Mouse (Mus musculus): ENCODE measurements at regions not wholly inside any gene's neighbourhood (a gene's known extent, or its start where the extent isn't known, plus 50 kb on each side); places are given as distances from the start of the nearest gene placed in this dataset.
A peak's percentile ranks its signal among the peaks of the same experiment; 100 is the strongest.

GRCm38 (mm10) chr13:63980012-63980691 is 108.9 kb downstream of the Hsd17b3 start:
- no peak overlapping the region for H3K9ac ChIP-seq (replicated peaks)
- 2% methylated on average over 7 of the region's 7 CpGs for WGBS
- peak; percentile 30; the same call in 1 of the 2 replicates for ATAC-seq (replicated peaks)
- H3K4me1 ChIP-seq, result peaks cover 13% of the 10 kb centered on the region
- peaks cover 89% of the 10 kb centered on the region for H3K27me3 ChIP-seq
- no peak overlapping the region for H3K4me3 ChIP-seq
- H3K36me3 ChIP-seq, result no peaks in the 10 kb centered on the region
- H3K4me2 ChIP-seq (replicated peaks), result no peak overlapping the region
- no peak overlapping the region for H3K27ac ChIP-seq (replicated peaks)
- no peaks in the 10 kb centered on the region for H3K9me3 ChIP-seq

GRCm38 (mm10) chr13:63979581-63979980 is 109.4 kb downstream of the Hsd17b3 start:
- peaks cover 7% of the 10 kb centered on the region for H3K4me1 ChIP-seq
- H3K27me3 ChIP-seq, result peaks cover 83% of the 10 kb centered on the region
- 4% methylated on average over 1 of the region's 1 CpGs for WGBS
- no peak for ATAC-seq (replicated peaks)
- H3K36me3 ChIP-seq, result no peaks in the 10 kb centered on the region
- no peak overlapping the region for H3K9ac ChIP-seq (replicated peaks)
- H3K9me3 ChIP-seq, result no peaks in the 10 kb centered on the region
- H3K27ac ChIP-seq (replicated peaks), result no peak overlapping the region
- no peak overlapping the region for H3K4me2 ChIP-seq (replicated peaks)
- no peak overlapping the region for H3K4me3 ChIP-seq

GRCm38 (mm10) chr13:63969907-63970306 is 119.1 kb downstream of the Hsd17b3 start:
- H3K36me3 ChIP-seq, result no peaks in the 10 kb centered on the region
- H3K4me3 ChIP-seq, result no peak overlapping the region
- no peaks in the 10 kb centered on the region; the same call in 1 of the 2 replicates for H3K27me3 ChIP-seq
- H3K9me3 ChIP-seq, result no peaks in the 10 kb centered on the region
- no peak for ATAC-seq (replicated peaks)
- no peak overlapping the region for H3K27ac ChIP-seq (replicated peaks)
- H3K4me1 ChIP-seq, result no peaks in the 10 kb centered on the region
- 50% methylated on average over 2 of the region's 2 CpGs for WGBS
- no peak overlapping the region for H3K4me2 ChIP-seq (replicated peaks)
- no peak overlapping the region for H3K9ac ChIP-seq (replicated peaks)

DNA sequence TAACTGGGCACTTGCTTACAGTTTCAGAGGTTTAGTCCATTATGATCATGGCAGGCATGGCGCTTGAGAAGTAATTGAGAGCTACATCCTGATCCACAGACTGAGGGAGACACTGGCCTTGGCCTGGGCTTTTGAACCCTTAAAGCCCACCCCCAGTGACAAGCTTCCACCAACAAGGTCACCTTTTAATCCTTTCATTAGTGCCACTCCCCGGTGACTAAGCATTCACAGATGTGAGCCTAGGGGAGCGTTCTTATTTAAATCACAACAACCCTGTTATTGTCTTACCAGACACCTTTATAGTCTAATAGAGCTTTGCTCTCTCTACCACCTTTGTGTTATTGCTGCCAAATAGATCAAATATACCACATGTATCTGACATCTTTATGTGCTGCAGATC is 120.4 kb downstream of the Hsd17b3 start:
- Histone ChIP-seq H3K4me2 (replicated peaks) (no peak overlapping the region), H3K4me3 (no peak overlapping the region), H3K27ac (replicated peaks) (no peak overlapping the region), H3K9me3 (no peaks in the 10 kb centered on the region), H3K4me1 (no peaks in the 10 kb centered on the region), H3K9ac (replicated peaks) (no peak overlapping the region), H3K36me3 (no peaks in the 10 kb centered on the region), H3K27me3 (no peaks in the 10 kb centered on the region)
- ATAC-seq (replicated peaks), result no peak
- 52% methylated on average over 3 of the region's 3 CpGs for WGBS

- WGBS, result 72% methylated on average over 5 of the region's 5 CpGs
- Histone ChIP-seq H3K9ac (replicated peaks) (no peak overlapping the region), H3K27me3 (no peaks in the 10 kb centered on the region), H3K36me3 (no peaks in the 10 kb centered on the region), H3K4me3 (no peak overlapping the region), H3K4me2 (replicated peaks) (no peak overlapping the region), H3K4me1 (no peaks in the 10 kb centered on the region), H3K9me3 (no peaks in the 10 kb centered on the region), H3K27ac (replicated peaks) (no peak overlapping the region)
- no peak for ATAC-seq (replicated peaks)
Measured at GRCm38 (mm10) chr13:63957098-63957497, 131.9 kb downstream of the Hsd17b3 start.

DNA sequence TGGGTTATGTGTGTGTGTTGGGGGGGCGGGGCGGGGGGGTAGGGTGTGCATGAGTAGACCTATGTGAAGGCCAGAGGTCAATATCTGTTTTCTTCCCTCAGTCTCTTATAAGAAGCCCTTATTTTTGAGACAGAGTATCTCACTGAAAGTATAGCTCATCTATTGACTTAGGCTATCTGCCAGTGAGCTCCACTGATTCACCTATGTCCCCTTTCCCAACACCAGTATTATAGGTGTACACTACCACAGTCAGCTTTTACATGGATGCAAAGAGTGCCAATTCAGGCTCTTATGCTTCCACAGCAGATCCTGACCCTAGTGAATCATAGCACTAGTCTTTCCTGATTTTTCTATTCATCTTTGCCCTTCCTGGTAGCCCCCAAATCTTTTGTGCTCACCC is 134.7 kb downstream of the Hsd17b3 start:
- no peaks in the 10 kb centered on the region for H3K36me3 ChIP-seq
- no peaks in the 10 kb centered on the region for H3K4me1 ChIP-seq
- WGBS, result 98% methylated on average over 2 of the region's 2 CpGs
- H3K4me2 ChIP-seq (replicated peaks), result no peak overlapping the region
- H3K9ac ChIP-seq (replicated peaks), result no peak overlapping the region
- H3K4me3 ChIP-seq, result no peak overlapping the region
- no peak for ATAC-seq (replicated peaks)
- peaks cover 3% of the 10 kb centered on the region; the same call in 1 of the 2 replicates for H3K27me3 ChIP-seq
- H3K9me3 ChIP-seq, result no peaks in the 10 kb centered on the region
- no peak overlapping the region for H3K27ac ChIP-seq (replicated peaks)

DNA sequence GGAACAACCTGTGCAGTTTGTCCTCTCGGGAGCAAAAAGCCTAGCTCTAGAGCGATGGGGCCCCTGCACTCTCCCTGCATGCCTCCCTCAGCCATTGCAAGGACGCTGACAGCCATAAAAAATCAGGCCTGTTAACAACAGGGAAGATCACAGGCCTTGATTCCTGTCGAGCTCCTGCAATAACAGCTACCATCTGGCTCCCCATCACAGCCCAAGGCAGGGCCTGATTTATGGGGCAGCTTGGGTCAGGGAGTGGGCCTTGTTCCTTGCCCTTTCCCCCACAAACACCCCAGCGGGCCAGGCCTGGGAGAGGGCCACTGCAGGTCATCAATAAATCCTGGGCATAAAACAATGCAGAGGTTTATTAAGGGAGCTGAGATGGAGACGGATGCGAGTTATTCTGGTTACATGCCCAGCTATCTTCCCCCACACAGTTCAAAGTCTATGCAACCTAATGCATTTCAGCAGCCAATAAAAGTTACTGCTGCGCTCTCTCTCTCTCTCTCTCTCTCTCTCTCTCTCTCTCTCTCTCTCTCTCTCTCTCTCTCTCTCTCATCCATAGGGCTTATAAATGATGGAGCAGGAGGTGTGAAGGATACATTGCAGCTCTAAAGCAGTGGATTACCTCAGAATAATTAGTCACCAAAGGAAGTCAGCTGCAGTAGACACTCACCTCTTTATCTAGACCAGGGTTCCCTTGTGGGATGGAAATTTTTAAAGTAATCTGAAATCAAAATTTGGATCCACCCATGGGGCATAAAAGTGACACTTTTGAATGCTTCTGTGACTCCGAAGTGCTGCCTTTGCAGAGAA is 136.9 kb downstream of the Hsd17b3 start:
- H3K4me2 ChIP-seq (replicated peaks), result no peak overlapping the region
- no peak overlapping the region for H3K4me3 ChIP-seq
- H3K36me3 ChIP-seq, result no peaks in the 10 kb centered on the region
- H3K27me3 ChIP-seq, result peaks cover 7% of the 10 kb centered on the region; the same call in 1 of the 2 replicates
- WGBS, result 69% methylated on average over 9 of the region's 9 CpGs
- no peak overlapping the region for H3K27ac ChIP-seq (replicated peaks)
- H3K9ac ChIP-seq (replicated peaks), result no peak overlapping the region
- H3K4me1 ChIP-seq, result no peaks in the 10 kb centered on the region
- no peaks in the 10 kb centered on the region for H3K9me3 ChIP-seq
- no peak for ATAC-seq (replicated peaks)

- H3K4me2 ChIP-seq (replicated peaks), result no peak overlapping the region
- H3K4me3 ChIP-seq, result no peak overlapping the region
- H3K27me3 ChIP-seq, result peaks cover 7% of the 10 kb centered on the region; the same call in 1 of the 2 replicates
- H3K27ac ChIP-seq (replicated peaks), result no peak overlapping the region
- ATAC-seq (replicated peaks), result no peak
- no peak overlapping the region for H3K9ac ChIP-seq (replicated peaks)
- no peaks in the 10 kb centered on the region for H3K36me3 ChIP-seq
- no peaks in the 10 kb centered on the region for H3K4me1 ChIP-seq
- H3K9me3 ChIP-seq, result no peaks in the 10 kb centered on the region
- WGBS, result 62% methylated on average over 8 of the region's 8 CpGs
Measured at GRCm38 (mm10) chr13:63951136-63951535, 136.1 kb downstream of the Ercc6l2 start.
